Mouse (Mus musculus) hindbrain, embryonic 11.5 days (tissue): ENCODE measurements around the gene Gm44511. TPM values are rescaled to one million over a fixed set of nuclear protein-coding genes. Genes with fewer than 3 reads are reported as not detected.

Experiments
- ATAC-seq: fragments of 200-750 bp; cut with Nextera tagmentation; 2 replicates; pipeline ENCODE4 v1.8.0; 2017; ENCODE audit warnings: mild to moderate bottlenecking, moderate TSS enrichment, moderate library complexity; ENCODE audit not compliant: low FRiP score
- DNase-seq: peaks from one replicate; pipeline ENCODE4 v3.0.0-alpha.2; 2015; ENCODE audit warnings: low spot score
- H3K27ac ChIP-seq: fragments of 300-500 bp; sonication (generic); 2 replicates; pipeline ENCODE4 v1.5.1; 2014; ENCODE audit warnings: mild to moderate bottlenecking, low read depth, low read length
- H3K27me3 ChIP-seq: fragments of 300-500 bp; sonication (generic); 2 replicates; pipeline ENCODE4 v1.6.1; 2014; ENCODE audit warnings: mild to moderate bottlenecking, low read length, moderate library complexity, mixed read lengths; ENCODE audit not compliant: control insufficient read depth, insufficient read depth
- H3K36me3 ChIP-seq: fragments of 300-500 bp; sonication (generic); 2 replicates; pipeline ENCODE4 v1.6.1; 2014; ENCODE audit warnings: mild to moderate bottlenecking, low read length, moderate library complexity, mixed read lengths; ENCODE audit not compliant: control insufficient read depth, insufficient read depth
- H3K4me1 ChIP-seq: fragments of 300-500 bp; sonication (generic); replicated peaks from 2 replicates; pipeline ENCODE4 v1.6.1; 2014; ENCODE audit warnings: low read length, mixed read lengths; ENCODE audit not compliant: control insufficient read depth, insufficient read depth
- H3K4me2 ChIP-seq: fragments of 300-500 bp; sonication (generic); replicated peaks from 2 replicates; pipeline ENCODE4 v1.6.1; 2014; ENCODE audit warnings: mild to moderate bottlenecking, low read depth, low read length
- H3K4me3 ChIP-seq: fragments of 300-500 bp; sonication (generic); 2 replicates; pipeline ENCODE4 v1.5.1; 2014; ENCODE audit warnings: low read depth, low read length
- H3K9ac ChIP-seq: fragments of 300-500 bp; sonication (generic); 2 replicates; pipeline ENCODE4 v1.6.1; 2014; ENCODE audit warnings: low read depth, low read length
- H3K9me3 ChIP-seq: fragments of 300-500 bp; sonication (generic); 2 replicates; pipeline ENCODE4 v1.6.1; 2016; ENCODE audit warnings: low read length; ENCODE audit not compliant: control insufficient read depth
- WGBS: fragments of 180-500 bp; shearing (Covaris S2); extraction: QIAGEN DNeasy Blood & Tissue Kit; methylation state at CpG from one replicate; pipeline ENCODE4 v1.1.7; 2014; 5-methylcytosine and 5-hydroxymethylcytosine counted together
- polyA plus RNA-seq: library from polyadenylated mRNA; unstranded; fragments of >200 nt; fragmentation: Nextera tagmentation; extraction: Ambion mirVana; gene quantifications from 2 replicates; pipeline ENCODE4 v1.2.1, GENCODE M21; 2014

The Gm44511 gene
- polyA plus RNA-seq, 1 experiment from 2014 or later, result not detected

DNA sequence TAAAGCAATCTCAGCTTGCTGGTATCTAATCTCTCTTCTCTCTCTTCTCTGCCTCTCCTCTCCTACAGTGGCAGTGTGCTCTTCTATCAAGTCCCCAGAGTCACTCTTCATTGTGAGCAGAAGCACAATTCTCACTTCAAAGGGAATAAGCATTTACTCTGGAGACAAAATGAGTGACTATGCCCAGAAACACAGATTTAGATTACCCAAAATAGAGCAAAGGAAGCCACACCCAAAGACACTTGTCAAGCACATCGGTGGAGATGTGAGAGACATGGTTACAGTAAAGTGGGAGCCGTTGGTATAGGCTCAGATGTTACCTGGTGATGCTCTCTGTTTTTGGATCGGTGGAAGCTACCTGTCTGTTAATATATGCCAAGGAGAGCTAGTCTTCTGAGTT lies 26.7 kb upstream of the Gm44511 start:
- no peaks in the 10 kb centered on the region for H3K27me3 ChIP-seq
- 86% methylated on average over 3 of the region's 3 CpGs for WGBS
- no peaks in the 10 kb centered on the region for H3K9me3 ChIP-seq
- no peak overlapping the region for H3K4me3 ChIP-seq
- H3K36me3 ChIP-seq, result no peaks in the 10 kb centered on the region
- no peak overlapping the region for H3K27ac ChIP-seq
- no peaks in the 10 kb centered on the region for H3K4me1 ChIP-seq
- DNase-seq, result no peak
- ATAC-seq, result no peak
- H3K4me2 ChIP-seq, result no peak overlapping the region
- no peak overlapping the region for H3K9ac ChIP-seq

DNA sequence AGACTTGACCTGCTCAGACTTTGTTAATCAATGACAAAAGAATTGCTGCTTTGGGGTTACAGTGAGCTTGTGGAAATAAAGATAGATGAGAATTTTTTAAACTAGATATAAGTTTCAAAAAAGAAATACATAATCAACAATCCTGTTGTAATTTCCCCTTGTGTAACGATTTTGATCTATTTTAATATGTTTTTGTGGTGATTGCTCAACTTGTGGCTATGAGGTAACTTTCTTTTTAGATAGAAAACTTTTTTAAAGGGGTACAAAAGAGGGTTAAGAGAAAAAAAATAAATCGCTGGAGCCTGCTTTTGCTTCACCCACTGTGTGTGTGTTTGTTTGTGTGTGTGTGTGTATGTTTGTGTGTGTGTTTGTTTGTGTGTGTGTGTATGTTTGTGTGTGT lies 25.0 kb upstream of the Gm44511 start:
- no peak for ATAC-seq
- no peak overlapping the region for H3K27ac ChIP-seq
- no peaks in the 10 kb centered on the region for H3K4me1 ChIP-seq
- H3K4me3 ChIP-seq, result no peak overlapping the region
- H3K9ac ChIP-seq, result no peak overlapping the region
- no peak for DNase-seq
- H3K36me3 ChIP-seq, result no peaks in the 10 kb centered on the region
- H3K9me3 ChIP-seq, result no peaks in the 10 kb centered on the region
- H3K4me2 ChIP-seq, result no peak overlapping the region
- 71% methylated on average over 2 of the region's 2 CpGs for WGBS
- H3K27me3 ChIP-seq, result no peaks in the 10 kb centered on the region

DNA sequence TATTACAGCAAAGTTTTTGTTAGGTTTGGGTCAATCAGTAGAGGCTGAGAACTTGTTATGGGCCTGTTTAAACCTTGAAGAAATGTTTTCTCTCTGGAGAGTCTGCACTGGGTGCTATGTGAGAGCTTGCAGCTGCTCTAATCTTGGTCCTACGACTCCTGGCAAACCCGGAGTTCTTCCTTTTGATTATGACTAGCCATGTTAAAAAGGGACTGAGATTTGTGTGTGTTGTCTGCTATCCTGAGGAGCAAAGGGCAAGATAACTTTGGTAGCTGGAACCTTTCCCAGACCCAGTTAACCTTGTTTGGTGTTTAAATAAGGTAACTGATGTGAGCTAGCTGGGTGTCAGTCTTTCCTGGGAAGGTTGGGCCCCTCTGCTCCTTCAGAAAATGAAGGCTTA lies 24.6 kb upstream of the Gm44511 start:
- Histone ChIP-seq H3K9ac (no peak overlapping the region), H3K27ac (no peak overlapping the region), H3K4me1 (no peaks in the 10 kb centered on the region), H3K4me2 (no peak overlapping the region), H3K9me3 (no peaks in the 10 kb centered on the region), H3K4me3 (no peak overlapping the region), H3K36me3 (no peaks in the 10 kb centered on the region), H3K27me3 (no peaks in the 10 kb centered on the region)
- no peak for DNase-seq
- 89% methylated on average over 2 of the region's 2 CpGs for WGBS
- no peak for ATAC-seq

- Histone ChIP-seq H3K9ac (no peak overlapping the region), H3K27me3 (no peaks in the 10 kb centered on the region), H3K4me3 (no peak overlapping the region), H3K4me2 (no peak overlapping the region), H3K27ac (no peak overlapping the region), H3K36me3 (no peaks in the 10 kb centered on the region), H3K4me1 (no peaks in the 10 kb centered on the region), H3K9me3 (no peaks in the 10 kb centered on the region)
- DNase-seq (peak; percentile 81), ATAC-seq (no peak)
- WGBS, result 55% methylated on average over 2 of the region's 2 CpGs
These were observed 23.8 kb upstream of the Gm44511 start for GRCm38 (mm10) chr6:128849902-128850301.

DNA sequence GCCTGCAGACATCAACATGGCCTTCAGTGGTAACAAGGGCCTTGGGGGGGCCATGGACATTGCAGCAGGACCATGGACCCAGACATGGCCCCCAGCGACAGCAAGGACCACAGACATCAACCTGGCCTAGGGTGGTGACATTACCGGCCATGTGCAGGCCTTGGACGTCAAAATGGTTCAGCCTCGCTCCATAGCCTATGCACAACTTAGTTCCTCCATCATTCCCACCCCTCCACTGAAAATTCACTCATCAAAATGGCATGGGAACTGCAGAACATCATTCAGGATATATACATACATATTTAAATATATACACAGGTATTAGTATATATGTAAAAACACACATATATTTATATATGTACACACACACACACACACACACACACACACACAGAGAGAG lies 21.3 kb upstream of the Gm44511 start:
- ATAC-seq (no peak), DNase-seq (no peak)
- Histone ChIP-seq H3K27me3 (no peaks in the 10 kb centered on the region), H3K4me2 (no peak overlapping the region), H3K9me3 (no peaks in the 10 kb centered on the region), H3K4me1 (no peaks in the 10 kb centered on the region), H3K27ac (no peak overlapping the region), H3K36me3 (no peaks in the 10 kb centered on the region), H3K9ac (no peak overlapping the region), H3K4me3 (no peak overlapping the region)
- 91% methylated on average over 4 of the region's 4 CpGs for WGBS

- DNase-seq (peak; percentile 28), ATAC-seq (no peak)
- H3K27me3 ChIP-seq, result no peaks in the 10 kb centered on the region
- H3K27ac ChIP-seq, result no peak overlapping the region
- no peak overlapping the region for H3K4me3 ChIP-seq
- H3K9ac ChIP-seq, result no peak overlapping the region
- no peaks in the 10 kb centered on the region for H3K9me3 ChIP-seq
- H3K4me2 ChIP-seq, result no peak overlapping the region
- H3K4me1 ChIP-seq, result no peaks in the 10 kb centered on the region
- no peaks in the 10 kb centered on the region for H3K36me3 ChIP-seq
- WGBS, result 64% methylated on average over 6 of the region's 9 CpGs
These were observed 20.0 kb upstream of the Gm44511 start for GRCm38 (mm10) chr6:128845998-128846542.

- 30% methylated on average over 7 of the region's 7 CpGs for WGBS
- peak; percentile 10; the same call in 1 of the 2 replicates for ATAC-seq
These were observed 19.3 kb upstream of the Gm44511 start for GRCm38 (mm10) chr6:128845319-128845979.

DNA sequence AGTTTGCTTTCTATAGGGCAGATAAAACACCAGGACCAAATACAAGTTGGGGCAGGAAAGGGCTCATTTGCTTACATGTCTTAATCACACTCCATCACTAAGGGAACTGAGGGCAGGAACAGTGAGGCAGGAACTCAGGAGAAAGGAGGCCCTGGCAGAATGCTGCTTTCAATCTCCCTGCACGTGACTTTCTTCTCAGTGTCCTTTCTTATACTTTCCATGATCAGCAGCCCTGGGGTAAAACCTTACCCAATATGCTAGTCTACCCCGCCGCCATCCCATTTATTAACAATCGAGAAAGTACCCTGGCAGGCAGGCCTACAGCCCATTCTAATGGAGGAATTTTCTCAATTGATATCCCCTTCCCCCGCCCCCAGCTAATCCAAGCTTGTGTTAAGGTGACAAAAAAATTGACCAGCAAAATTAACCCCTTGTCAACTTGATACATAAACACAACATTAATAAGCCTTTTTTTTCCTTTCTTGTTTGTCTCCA lies 18.5 kb upstream of the Gm44511 start:
- Histone ChIP-seq H3K4me1 (no peaks in the 10 kb centered on the region), H3K4me2 (no peak overlapping the region), H3K9me3 (no peaks in the 10 kb centered on the region), H3K27me3 (no peaks in the 10 kb centered on the region), H3K36me3 (no peaks in the 10 kb centered on the region), H3K4me3 (no peak overlapping the region), H3K9ac (no peak overlapping the region), H3K27ac (no peak overlapping the region)
- no peak for ATAC-seq
- WGBS, result 85% methylated on average over 5 of the region's 5 CpGs
- peak; percentile 12 for DNase-seq

More at GRCm38 (mm10) chr6:128845319-128845979, 19.3 kb upstream of the Gm44511 start:
- no peak overlapping the region for H3K4me2 ChIP-seq
- no peak overlapping the region for H3K9ac ChIP-seq
- DNase-seq, result peak; percentile 96
- H3K36me3 ChIP-seq, result no peaks in the 10 kb centered on the region
- no peak overlapping the region for H3K4me3 ChIP-seq
- no peaks in the 10 kb centered on the region for H3K9me3 ChIP-seq
- H3K27ac ChIP-seq, result no peak overlapping the region
- no peaks in the 10 kb centered on the region for H3K4me1 ChIP-seq
- H3K27me3 ChIP-seq, result no peaks in the 10 kb centered on the region

DNA sequence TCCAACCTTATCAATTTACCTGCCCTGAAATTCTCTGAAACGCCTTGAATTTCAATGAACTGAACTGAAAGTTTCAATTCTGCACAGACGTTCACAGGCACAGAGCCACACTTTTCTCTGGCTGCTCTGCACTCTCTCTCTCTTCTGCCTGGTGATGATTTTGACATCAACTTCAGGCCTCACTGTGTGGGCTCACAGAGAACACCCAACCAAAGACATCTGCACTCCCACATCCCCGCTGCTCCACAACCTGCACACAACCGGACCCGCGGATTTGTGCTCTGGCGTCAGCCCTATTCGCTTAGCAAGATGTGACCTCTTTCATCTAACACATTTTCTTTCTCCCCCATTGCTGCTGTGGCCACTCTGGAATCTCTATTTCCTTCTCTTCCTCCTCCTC lies 18.0 kb upstream of the Gm44511 start:
- H3K4me2 ChIP-seq, result peak overlapping the region; percentile 68
- H3K9ac ChIP-seq, result no peak overlapping the region
- no peak for ATAC-seq
- H3K36me3 ChIP-seq, result no peaks in the 10 kb centered on the region
- peak overlapping the region; percentile 79 for H3K4me3 ChIP-seq
- H3K27ac ChIP-seq, result no peak overlapping the region
- no peaks in the 10 kb centered on the region for H3K4me1 ChIP-seq
- 41% methylated on average over 8 of the region's 8 CpGs for WGBS
- H3K27me3 ChIP-seq, result no peaks in the 10 kb centered on the region
- DNase-seq, result peak; percentile 37
- H3K9me3 ChIP-seq, result no peaks in the 10 kb centered on the region
